ENCODE assay signal across 17 mouse cellular contexts in genomic region chr2:105040859-105041258, GRCm38 (mm10). TPM values are rescaled to one million over a fixed set of nuclear protein-coding genes. Genes with fewer than 3 reads are reported as not detected.
DNase-seq lines count a peak whose midpoint lies in the region.
"Had no signal": no experiment of that assay in that cellular context is flagged by ENCODE, and none has a peak within 500 bp of the region (broad histone marks: within the 10 kb centered on the region; RNA-seq: fewer than 3 reads in every experiment).

No protein-coding gene starts in this region.

- DNase-seq in adrenal gland, postnatal 14 days = peak; percentile 21
- no peak for DNase-seq in adrenal gland, postnatal 10 days
- DNase-seq in kidney, postnatal 14 days = peak; percentile 52
- DNase-seq in kidney, adult 11 months = no peak
- peak; percentile 6 for DNase-seq in lung, postnatal 14 days
- no peak for DNase-seq in lung, adult 18-20 months
- peak; percentile 16 for DNase-seq in lung, postnatal 25 days (ENCODE audit: low spot score)
- DNase-seq in cerebellum, adult 11-12 months = no peak
- DNase-seq: adrenal gland, adult 8-10 months; cerebellum, adult 2 months; cerebellum, postnatal 10 days; forebrain, postnatal 0 days; gastrocnemius, postnatal 14 days; heart, postnatal 36 days had no signal

RNA-seq across cellular contexts. Expression of gene Eif3m, which starts 24.0 kb away (rescaled TPM):
- 149 and 161 TPM in 2 replicates for total RNA-seq in adrenal gland, postnatal 14 days (2021)
- total RNA-seq in adrenal gland, postnatal 10 days (2021) = 100 to 1,000 TPM; 153 to 164 TPM

RNA-seq across cellular contexts. Expression of gene Gm11060, which starts 51.0 kb away (rescaled TPM):
- total RNA-seq in adrenal gland, postnatal 14 days (2021) = not detected in 2 replicates
- not detected for total RNA-seq in adrenal gland, postnatal 10 days (2021)
- total RNA-seq: adrenal gland, adult 8-10 months; CH12.LX; forebrain, postnatal 0 days; gastrocnemius, adult 18-20 months; gastrocnemius, postnatal 14 days; heart, adult 8-10 months; heart, postnatal 36 days had no signal

Comparison
In these comparisons a context has a peak if more than half of its experiments do, and no peak if none do; other contexts are left out.
1. DNase-seq: peak in adrenal gland, postnatal 14 days (single experiment), kidney, postnatal 14 days (single experiment), lung, postnatal 14 days (single experiment) and lung, postnatal 25 days (single experiment); none in adrenal gland, postnatal 10 days (single experiment), kidney, adult 11 months (single experiment), lung, adult 18-20 months (0 of 2) and cerebellum, adult 11-12 months (single experiment).